In genomic region chr19:45537505-45537904, GRCm38 (mm10) we compare ENCODE assay signal across 10 mouse cellular contexts. TPM values are rescaled to one million over a fixed set of nuclear protein-coding genes. Genes with fewer than 3 reads are reported as not detected.
DNase-seq lines count a peak whose midpoint lies in the region; ATAC-seq and TF ChIP-seq lines count a peak whose summit lies in the region.
"Had no signal": no experiment of that assay in that cellular context is flagged by ENCODE, and none has a peak within 500 bp of the region (broad histone marks: within the 10 kb centered on the region; RNA-seq: fewer than 3 reads in every experiment).

No protein-coding gene starts in this region.

- peak; percentile 44 to 63 for DNase-seq in heart, postnatal 14 days
- DNase-seq in heart, postnatal 25 days (ENCODE audit: low spot score) = no peak
- peak; percentile 63 to 69 for DNase-seq in B cell, adult 2 months
- DNase-seq in Patski (ENCODE audit: low read depth, low spot score) = no peak
- peak; percentile 68 to 70 for DNase-seq in cerebellum, postnatal 36 days
- DNase-seq in limb, embryonic 10.5 days (ENCODE audit: low spot score) = peak; percentile 54
- DNase-seq in spleen, adult 12 weeks (ENCODE audit: low spot score) = peak; percentile 38
- no peak for DNase-seq in midbrain, embryonic 11.5 days (ENCODE audit: low spot score, missing footprints)

- intact Hi-C loops in heart, postnatal 14 days (cut with DNase I) = no loop called here
- intact Hi-C loops in heart, postnatal 25 days (cut with DNase I) = no loop called here

- no peaks in the 10 kb centered on the region for H3K36me3 ChIP-seq in limb, embryonic 10.5 days
- H3K36me3 ChIP-seq in midbrain, embryonic 11.5 days (ENCODE audit: control insufficient read depth, insufficient read depth, low read length) = no peaks in the 10 kb centered on the region
- H3K36me3 ChIP-seq: embryonic facial prominence, embryonic 15.5 days; lung, embryonic 15.5 days had no signal

- CTCF ChIA-PET in Patski (lab: Charles Lee) = interaction anchor here (0.9 to 2.7 kb wide), 4 partner anchors 8 to 30 kb away, joined by 3 to 11 read pairs (median 4); no protein-coding TSS in a partner anchor

- POLR2A ChIA-PET in Patski (lab: Charles Lee) = no interaction called here

- TF ChIP-seq CTCF in Patski (IDR thresholded peaks at IDR 0.05) = no peak

- ATAC-seq in Patski = peak; percentile 28
- ATAC-seq in midbrain, embryonic 11.5 days (ENCODE audit: low FRiP score) = no peak

- in situ Hi-C loops in Patski (cut with MboI; ENCODE audit: low pct_unique_long_range_greater_than_20kb) = no loop called here

- WGBS in limb, embryonic 10.5 days = 75% methylated on average over 1 of the region's 1 CpGs
- WGBS in midbrain, embryonic 11.5 days = 87% methylated on average over 1 of the region's 1 CpGs

- H3K27ac ChIP-seq in limb, embryonic 10.5 days = no peak overlapping the region
- no peak overlapping the region for H3K27ac ChIP-seq in midbrain, embryonic 11.5 days (ENCODE audit: low read depth, low read length)
- H3K27ac ChIP-seq: embryonic facial prominence, embryonic 15.5 days; lung, embryonic 15.5 days had no signal

- H3K27me3 ChIP-seq in Patski = peaks cover 26% of the 10 kb centered on the region
- H3K27me3 ChIP-seq in limb, embryonic 10.5 days (ENCODE audit: low read depth, poor library complexity, severe bottlenecking) = peaks cover 82% of the 10 kb centered on the region
- peaks cover 39% of the 10 kb centered on the region for H3K27me3 ChIP-seq in midbrain, embryonic 11.5 days (ENCODE audit: control insufficient read depth, insufficient read depth, low read length)

- no peak overlapping the region for H3K9ac ChIP-seq in midbrain, embryonic 11.5 days (ENCODE audit: low read length)
- H3K9ac ChIP-seq: embryonic facial prominence, embryonic 15.5 days; lung, embryonic 15.5 days had no signal

- peaks cover 45% of the 10 kb centered on the region for H3K4me1 ChIP-seq in limb, embryonic 10.5 days
- H3K4me1 ChIP-seq in midbrain, embryonic 11.5 days (ENCODE audit: control insufficient read depth, insufficient read depth, low read length) = peaks cover 2% of the 10 kb centered on the region; the same call in 1 of the 2 replicates

- H3K4me3 ChIP-seq in limb, embryonic 10.5 days = no peak overlapping the region
- H3K4me3 ChIP-seq in midbrain, embryonic 11.5 days (ENCODE audit: low read depth, low read length) = no peak overlapping the region
- H3K4me3 ChIP-seq: embryonic facial prominence, embryonic 15.5 days; lung, embryonic 15.5 days had no signal

- no peaks in the 10 kb centered on the region for H3K9me3 ChIP-seq in limb, embryonic 10.5 days (replicated peaks)
- no peaks in the 10 kb centered on the region for H3K9me3 ChIP-seq in midbrain, embryonic 11.5 days (ENCODE audit: control insufficient read depth, low read length)
- H3K9me3 ChIP-seq: embryonic facial prominence, embryonic 15.5 days; lung, embryonic 15.5 days had no signal

- no peak overlapping the region for H3K4me2 ChIP-seq in midbrain, embryonic 11.5 days
- H3K4me2 ChIP-seq: embryonic facial prominence, embryonic 15.5 days; lung, embryonic 15.5 days had no signal

RNA-seq across cellular contexts. Expression of gene Poll, which starts 22.8 kb away (rescaled TPM):
- 1 to 10 TPM; 8.6 to 8.7 TPM for total RNA-seq in heart, postnatal 14 days (2021)
- 10 to 100 TPM in 1 of 2 experiments, 1 to 10 TPM in 1; 9.3 to 10.2 TPM for total RNA-seq in heart, postnatal 25 days (2021)
- polyA plus RNA-seq in Patski (2021) = 21.3 TPM
- 22.6 and 25.9 TPM in 2 replicates for polyA plus RNA-seq in limb, embryonic 10.5 days (2016; fragmentation: Nextera tagmentation; extraction: Ambion mirVana)
- 14.3 and 16.5 TPM in 2 replicates for polyA plus RNA-seq in midbrain, embryonic 11.5 days (2014; fragmentation: Nextera tagmentation; extraction: Ambion mirVana)

RNA-seq across cellular contexts. Expression of gene Gm17018, which starts 22.9 kb away (rescaled TPM):
- total RNA-seq in heart, postnatal 14 days (2021) = 10 to 100 TPM; 17.1 to 20.0 TPM
- 10 to 100 TPM; 19.5 to 21.5 TPM for total RNA-seq in heart, postnatal 25 days (2021)
- 71.7 TPM for polyA plus RNA-seq in Patski (2021)
- polyA plus RNA-seq in limb, embryonic 10.5 days (2016; fragmentation: Nextera tagmentation; extraction: Ambion mirVana) = 43.0 and 43.6 TPM in 2 replicates
- 47.7 and 54.3 TPM in 2 replicates for polyA plus RNA-seq in midbrain, embryonic 11.5 days (2014; fragmentation: Nextera tagmentation; extraction: Ambion mirVana)

Comparison
In these comparisons a context has a peak if more than half of its experiments do, and no peak if none do; other contexts are left out.
1. DNase-seq: peak in heart, postnatal 14 days (2 of 2), B cell, adult 2 months (2 of 2), cerebellum, postnatal 36 days (2 of 2), limb, embryonic 10.5 days (single experiment) and spleen, adult 12 weeks (single experiment); none in heart, postnatal 25 days (single experiment), Patski (single experiment) and midbrain, embryonic 11.5 days (single experiment).